Mouse (Mus musculus) granulocyte monocyte progenitor cell, adult 5-6 weeks (primary cell): Measurements from ENCODE around the gene Fyttd1. TPM values are rescaled to one million over a fixed set of nuclear protein-coding genes. Genes with fewer than 3 reads are reported as not detected.
"Not testable (repeated sequence)": the region's sequence is repeated elsewhere in the genome, so short reads cannot be mapped to it uniquely, and the experiment has no call there.

Experiments used
- ATAC-seq: replicated peaks from 2 replicates; pipeline ENCODE4 v1.8.0; 2016; ENCODE audit warnings: mild to moderate bottlenecking, moderate TSS enrichment, inconsistent platforms; ENCODE audit not compliant: poor library complexity, severe bottlenecking
- total RNA-seq, 2 experiments: library from RNA; stranded (forward) in 1 of 2; stranded (reverse) in 1 of 2; fragments of 200-712, 200-1000 nt in 1 of 2; fragments of >200 nt in 1 of 2; fragmentation: Nextera tagmentation in 1 of 2; gene quantifications; 2 replicates each; pipeline ENCODE4 v1.2.3; 2014 to 2017

Gene Fyttd1
- total RNA-seq, 2 experiments from 2014 or later: 15.9 to 68.9 TPM

DNA sequence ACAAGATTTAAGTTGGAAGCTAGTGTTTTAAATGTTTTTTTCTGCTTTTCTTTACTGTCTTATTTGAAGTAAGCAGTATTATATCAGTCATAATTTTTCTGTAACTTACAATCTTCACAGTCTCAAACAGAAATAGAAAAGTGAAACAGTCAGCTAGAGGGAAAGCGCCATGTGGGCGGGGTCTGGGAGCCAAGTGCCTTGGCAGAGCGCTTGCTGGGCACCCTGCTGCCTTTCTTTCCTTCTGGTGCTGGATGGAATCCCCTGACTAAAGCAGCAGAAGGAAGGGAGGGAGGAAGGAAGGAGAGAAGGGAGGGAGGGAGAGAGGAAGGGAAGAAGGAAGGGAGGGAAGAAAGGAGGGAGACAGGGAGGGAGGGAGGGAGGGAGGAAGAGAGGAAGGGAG is 62.0 kb downstream of the Fyttd1 start:
- ATAC-seq: not testable (repeated sequence)

DNA sequence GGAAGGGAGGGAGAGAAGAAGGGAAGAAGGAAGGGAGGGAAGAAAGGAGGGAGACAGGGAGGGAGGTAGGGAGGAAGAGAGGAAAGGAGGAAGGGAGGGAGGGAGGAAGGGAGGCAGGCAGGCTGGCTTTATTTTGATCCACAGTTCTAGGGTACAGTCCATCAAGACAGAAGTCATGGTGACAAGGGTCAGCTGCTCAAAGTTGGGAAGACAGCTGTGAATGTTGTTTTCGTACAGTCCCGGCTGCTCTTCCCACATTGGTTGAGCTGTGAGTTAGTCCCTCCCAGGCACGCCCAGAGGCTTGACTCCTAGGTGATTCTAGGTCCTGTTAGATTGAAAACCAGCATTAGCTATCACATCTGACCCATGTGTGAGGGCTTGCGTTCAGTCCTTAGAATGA is 62.4 kb downstream of the Fyttd1 start:
- not testable (repeated sequence) for ATAC-seq

DNA sequence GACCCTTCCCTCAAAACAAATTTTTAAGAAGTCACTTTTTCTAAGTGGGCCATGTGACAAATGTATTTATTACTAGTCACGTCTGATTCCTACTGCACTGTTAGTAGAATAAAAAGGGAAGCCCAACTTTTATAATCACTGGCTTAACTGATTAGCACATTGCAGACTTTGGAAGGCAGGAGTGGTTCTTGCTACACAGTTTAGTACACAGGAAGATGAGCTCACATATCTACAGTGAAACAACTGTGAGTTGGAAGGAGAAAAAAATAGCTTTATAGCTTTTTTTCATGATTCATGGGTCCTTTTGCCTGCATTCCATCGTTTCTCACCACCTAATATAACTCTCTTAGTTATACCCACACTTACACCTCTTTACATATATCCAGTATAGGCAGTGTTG is 63.9 kb downstream of the Fyttd1 start:
- ATAC-seq: peak; percentile 27; the same call in 1 of the 2 replicates

DNA sequence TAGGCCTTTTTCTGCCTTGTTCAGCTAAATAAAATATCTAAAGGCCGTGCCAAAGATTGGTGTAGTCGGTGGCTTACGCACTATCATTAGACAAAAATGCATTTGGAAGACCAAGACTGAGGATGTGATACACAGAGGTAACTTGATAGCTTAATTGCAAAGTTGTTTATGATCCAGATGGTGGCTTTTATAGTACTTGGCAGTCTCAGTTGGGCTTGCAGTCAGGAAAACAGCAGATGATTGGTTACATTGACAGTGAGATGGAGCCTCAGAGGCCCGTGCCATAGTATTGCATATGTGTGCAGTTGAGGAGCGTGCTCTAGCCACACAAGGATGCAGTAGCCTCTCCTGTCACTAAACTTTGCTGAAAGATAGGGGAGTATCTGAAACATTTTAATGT is 65.4 kb downstream of the Fyttd1 start:
- ATAC-seq: no peak

DNA sequence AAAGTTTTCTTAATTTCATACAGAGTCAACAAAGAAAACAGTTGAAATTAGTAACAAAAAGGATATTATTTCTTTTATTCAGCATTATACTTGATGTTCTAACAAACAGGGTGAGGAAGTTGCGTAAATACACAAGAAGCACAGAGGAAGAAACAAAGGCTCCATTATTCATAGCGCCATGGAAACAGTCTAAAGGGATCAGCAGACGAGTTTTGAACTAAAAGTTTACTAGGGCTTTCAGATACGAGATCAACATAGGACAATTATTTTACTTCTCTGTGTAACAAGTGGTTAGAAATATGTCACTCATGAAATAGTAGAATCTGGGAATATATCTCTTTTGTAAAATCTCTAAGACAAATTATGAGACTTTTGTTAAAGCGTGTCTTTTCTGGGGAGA is 68.1 kb downstream of the Fyttd1 start:
- ATAC-seq: no peak

DNA sequence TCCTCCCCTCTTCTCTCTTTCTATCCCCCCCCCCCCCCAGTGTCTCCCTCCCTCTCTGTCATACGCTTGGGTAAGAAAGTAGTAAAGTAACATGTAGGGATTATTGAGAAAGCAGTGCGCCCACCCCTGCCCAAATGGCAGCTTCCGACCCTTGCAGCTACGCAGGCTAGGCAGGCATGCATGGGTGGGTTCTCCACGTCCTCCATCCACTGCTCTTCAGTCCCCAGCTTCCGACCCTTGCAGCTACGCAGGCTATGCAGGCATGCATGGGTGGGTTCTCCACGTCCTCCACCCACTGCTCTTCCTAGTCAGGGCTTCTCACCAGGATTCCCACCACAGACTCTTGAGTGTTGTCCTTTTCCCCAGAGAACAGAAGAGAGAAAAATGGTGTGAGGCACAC is 70.7 kb downstream of the Fyttd1 start:
- no peak; the same call in 1 of the 2 replicates for ATAC-seq

DNA sequence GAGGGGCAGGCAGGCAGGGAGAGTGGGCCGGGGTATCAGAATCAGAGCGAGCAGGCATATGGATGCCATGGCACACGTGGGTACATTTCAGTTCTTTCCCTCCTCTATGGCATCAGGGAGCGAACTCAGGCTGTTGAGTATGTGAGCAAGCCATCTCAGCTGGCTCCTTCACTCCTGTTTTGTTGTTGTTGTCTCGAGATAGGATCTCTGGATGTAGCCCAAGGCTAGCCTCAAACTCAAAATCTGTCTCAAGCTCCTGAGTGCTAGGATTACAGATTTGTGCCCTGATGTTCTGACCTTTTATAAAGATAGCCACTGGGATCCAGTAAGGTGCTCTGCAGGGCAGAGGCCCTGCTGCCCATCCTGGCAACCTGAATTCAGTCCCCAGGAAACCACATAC is 71.4 kb downstream of the Fyttd1 start:
- no peak for ATAC-seq

DNA sequence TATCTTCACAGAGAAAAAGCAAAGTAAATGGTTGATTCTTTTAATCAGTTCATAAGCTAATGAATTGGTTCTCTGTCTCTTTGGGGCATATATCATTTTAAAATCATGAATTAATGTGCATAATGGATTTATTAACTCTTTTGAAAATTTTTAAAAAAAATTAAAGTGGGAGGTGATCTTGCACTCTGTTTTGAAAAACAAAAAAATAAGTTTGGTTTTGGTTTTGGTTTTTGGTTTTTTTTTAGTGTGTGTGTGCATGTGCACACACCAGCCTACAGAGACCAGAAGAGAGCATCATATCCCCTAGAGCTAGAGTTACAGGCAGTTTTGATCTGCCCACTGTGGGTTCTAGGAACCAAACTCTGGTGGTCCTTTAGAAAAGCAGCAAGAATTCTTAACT is 72.0 kb downstream of the Fyttd1 start:
- ATAC-seq: no peak

DNA sequence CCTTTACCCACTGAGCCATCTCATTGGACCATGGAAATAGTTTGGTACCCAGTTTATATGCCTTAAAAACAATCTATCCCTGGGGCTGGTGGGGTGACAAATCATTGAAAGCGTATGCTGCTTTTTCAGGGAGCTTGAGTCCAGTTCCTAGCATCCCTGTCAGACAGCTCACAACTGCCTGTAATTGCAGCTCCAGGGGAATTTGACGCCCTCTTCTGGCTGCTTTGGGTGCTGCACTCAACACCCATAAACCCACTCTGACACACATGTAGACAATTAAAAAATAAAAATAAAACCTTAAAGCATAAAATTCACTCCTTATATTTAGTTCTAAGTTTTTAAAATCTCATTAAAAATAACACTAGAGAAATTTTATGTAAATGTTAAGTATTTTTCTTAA is 73.8 kb downstream of the Fyttd1 start:
- ATAC-seq: no peak

DNA sequence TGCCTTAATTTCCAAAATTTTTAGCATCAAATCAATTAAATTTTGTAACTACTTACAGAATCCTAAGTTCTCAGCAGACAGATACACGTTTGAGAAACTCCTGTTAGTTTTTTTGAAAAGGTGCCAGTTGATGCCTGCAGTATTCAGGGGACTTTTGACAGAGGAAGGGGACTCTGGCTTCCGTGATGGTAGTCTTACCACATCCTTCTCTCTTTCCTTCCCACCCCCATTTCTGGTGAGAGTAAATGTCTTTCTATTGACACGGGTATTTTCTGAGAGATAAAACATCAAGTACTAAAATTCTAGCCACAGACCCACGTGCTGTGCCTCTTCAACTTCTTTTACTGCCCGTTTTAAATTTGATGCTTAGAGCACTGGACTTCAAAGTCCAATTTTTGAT is 76.5 kb downstream of the Fyttd1 start:
- no peak for ATAC-seq

DNA sequence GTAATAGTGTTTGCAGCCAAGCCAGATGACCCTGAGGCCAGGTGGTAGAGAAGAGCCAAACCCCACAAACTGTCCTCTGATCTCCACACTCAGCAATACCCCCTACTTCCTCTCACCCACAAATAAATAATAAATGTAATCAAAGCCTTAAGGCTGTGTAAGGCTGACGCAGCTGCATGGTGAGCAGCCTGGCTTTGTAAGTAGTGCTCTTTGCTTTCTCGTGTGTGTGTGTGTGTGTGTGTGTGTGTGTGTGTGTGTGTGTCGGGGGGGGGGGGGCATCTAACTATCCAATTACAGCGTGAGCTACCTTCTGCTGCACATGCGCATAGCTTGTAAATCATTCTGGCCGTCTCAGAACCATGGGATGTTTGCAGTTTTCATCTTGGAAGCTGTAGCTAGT is 77.0 kb downstream of the Fyttd1 start:
- ATAC-seq: no peak

DNA sequence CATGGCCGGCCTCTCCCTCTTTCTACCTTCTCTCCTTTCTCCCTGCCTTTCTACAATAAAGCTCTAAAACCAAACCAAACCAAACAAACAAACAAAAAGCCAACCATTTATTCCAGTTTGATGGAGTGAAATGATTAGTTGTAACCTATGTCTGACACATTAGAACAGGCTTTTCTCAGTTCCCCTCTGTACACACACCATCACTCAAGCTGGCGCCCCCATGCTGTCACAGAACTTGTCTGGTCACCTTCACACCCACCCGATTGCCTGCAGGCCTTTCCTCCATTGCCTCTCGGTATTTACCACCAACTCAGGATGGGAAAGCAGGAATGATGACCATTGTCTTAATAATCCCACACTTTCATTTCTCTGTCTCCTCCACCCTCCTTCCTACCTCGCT is 79.6 kb downstream of the Fyttd1 start:
- ATAC-seq: no peak

Other genes starting within 250 kb of the Fyttd1 start
- gene Tnk2, start 233.6 kb upstream of the Fyttd1 start, total RNA-seq (2014; fragmentation: Nextera tagmentation): 11.0 and 12.9 TPM in 2 replicates
- 8.8 and 14.8 TPM in 2 replicates for gene Tnk2, start 233.6 kb upstream of the Fyttd1 start, total RNA-seq (2017)
- gene Muc4, start 141.6 kb upstream of the Fyttd1 start, total RNA-seq (2014; fragmentation: Nextera tagmentation): not detected in 2 replicates
- not detected in 2 replicates for gene Muc4, start 141.6 kb upstream of the Fyttd1 start, total RNA-seq (2017)
- not detected in 2 replicates for gene Muc20, start 80.1 kb upstream of the Fyttd1 start, total RNA-seq (2014; fragmentation: Nextera tagmentation)
- not detected in 2 replicates for gene Muc20, start 80.1 kb upstream of the Fyttd1 start, total RNA-seq (2017)
- gene Smbd1, start 67.0 kb upstream of the Fyttd1 start, total RNA-seq (2014; fragmentation: Nextera tagmentation): not detected in 2 replicates
- gene Smbd1, start 67.0 kb upstream of the Fyttd1 start, total RNA-seq (2017): not detected in 2 replicates
- 19.7 and 31.5 TPM in 2 replicates for gene Rubcn, start 266 bp downstream of the Fyttd1 start, total RNA-seq (2014; fragmentation: Nextera tagmentation)
- 10.4 and 12.9 TPM in 2 replicates for gene Rubcn, start 266 bp downstream of the Fyttd1 start, total RNA-seq (2017)
- gene Lrch3, start 36.6 kb downstream of the Fyttd1 start, total RNA-seq (2014; fragmentation: Nextera tagmentation): 23.8 and 37.8 TPM in 2 replicates
- 12.1 and 16.8 TPM in 2 replicates for gene Lrch3, start 36.6 kb downstream of the Fyttd1 start, total RNA-seq (2017)
- gene Iqcg, start 178.7 kb downstream of the Fyttd1 start, total RNA-seq (2014; fragmentation: Nextera tagmentation): 0.81 TPM in 1 of 2 replicates, not detected in the other
- gene Iqcg, start 178.7 kb downstream of the Fyttd1 start, total RNA-seq (2017): 2.4 and 5.6 TPM in 2 replicates
- gene Rpl35a, start 179.0 kb downstream of the Fyttd1 start, total RNA-seq (2014; fragmentation: Nextera tagmentation): 3,504 and 3,720 TPM in 2 replicates
- 2,270 and 2,292 TPM in 2 replicates for gene Rpl35a, start 179.0 kb downstream of the Fyttd1 start, total RNA-seq (2017)
- 3.6 and 8.5 TPM in 2 replicates for gene Lmln, start 185.0 kb downstream of the Fyttd1 start, total RNA-seq (2014; fragmentation: Nextera tagmentation)
- gene Lmln, start 185.0 kb downstream of the Fyttd1 start, total RNA-seq (2017): 3.3 and 3.5 TPM in 2 replicates